Mouse (Mus musculus) brain, embryonic 14.5 days (tissue): ENCODE data around the gene Plcb1.

Experiments
- CTCF ChIP-seq: fragments of 200-500 bp; IDR thresholded peaks from 2 replicates; pipeline ENCODE4 v1.5.1; 2012; ENCODE audit warnings: inconsistent platforms, mild to moderate bottlenecking, moderate library complexity, borderline replicate concordance; ENCODE audit not compliant: insufficient read depth, insufficient read length; ENCODE audit errors: extremely low read depth
- POLR2A ChIP-seq: fragments of 200-500 bp; IDR thresholded peaks from 2 replicates; pipeline ENCODE4 v1.6.1; 2012; ENCODE audit warnings: mild to moderate bottlenecking, inconsistent platforms, borderline replicate concordance; ENCODE audit not compliant: poor library complexity, insufficient read depth, insufficient read length, severe bottlenecking; ENCODE audit errors: extremely low read depth

- TF ChIP-seq CTCF, result no peak
- TF ChIP-seq POLR2A, result no peak
These were observed 370.2 kb downstream of the Plcb1 start for GRCm38 (mm10) chr2:135156055-135156454.
